Mouse (Mus musculus) olfactory bulb, adult 2 months (tissue): ENCODE results near the gene Top2a.

Experiments
- CTCF ChIP-seq: fragments of 200-500 bp; IDR thresholded peaks from 2 replicates; pipeline ENCODE4 v1.5.1; 2012; ENCODE audit warnings: low read depth, mild to moderate bottlenecking, low read length, moderate library complexity; ENCODE audit not compliant: insufficient read depth
- POLR2A ChIP-seq: fragments of 200-500 bp; IDR thresholded peaks from 2 replicates; pipeline ENCODE4 v1.6.1; 2012; ENCODE audit warnings: mild to moderate bottlenecking, low read depth, low read length, moderate library complexity; ENCODE audit not compliant: insufficient read depth

- no peak for TF ChIP-seq CTCF
- no peak for TF ChIP-seq POLR2A
These were observed 23.1 kb upstream of the Top2a start for GRCm38 (mm10) chr11:99047120-99047519.
